Mouse (Mus musculus): Measurements from ENCODE around the gene Chid1. TPM values are rescaled to one million over a fixed set of nuclear protein-coding genes. Genes with fewer than 3 reads are reported as not detected.

Chid1 gene
- polyA plus RNA-seq, 1 experiment from 2014 or later: 20.5 TPM

DNA sequence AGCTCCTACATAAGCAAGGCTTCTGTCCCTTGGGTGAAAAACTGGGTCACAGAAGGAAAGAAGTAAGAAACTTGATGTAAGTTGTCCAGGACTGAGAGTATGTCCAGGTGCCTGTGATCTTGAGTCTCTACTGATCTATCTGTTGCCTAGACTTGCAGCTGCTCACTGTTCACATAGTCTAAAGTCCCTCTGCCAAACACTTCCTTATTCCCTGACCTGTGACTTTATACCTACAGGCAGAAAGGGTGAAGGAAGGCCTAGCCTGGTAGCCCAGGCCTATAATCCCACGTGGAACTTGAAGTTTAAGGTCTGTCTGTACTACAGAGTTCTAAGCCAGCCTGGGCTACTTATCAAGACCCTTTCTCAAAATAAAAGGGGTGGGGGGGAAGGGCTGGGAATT lies 4.1 kb downstream of the Chid1 start:
- H3K4me1 ChIP-seq (replicated peaks; ENCODE audit: control insufficient read depth, insufficient read depth, low read length): peaks cover 13% of the 10 kb centered on the region; the same call in 1 of the 2 replicates
- H3K27me3 ChIP-seq (replicated peaks; ENCODE audit: control insufficient read depth, insufficient read depth, low read length): no peaks in the 10 kb centered on the region
- no peak overlapping the region for H3K4me2 ChIP-seq (replicated peaks; ENCODE audit: low read depth)
- no peak overlapping the region for H3K4me3 ChIP-seq (ENCODE audit: low read depth, low read length)
- no peaks in the 10 kb centered on the region for H3K36me3 ChIP-seq (ENCODE audit: control insufficient read depth, insufficient read depth)
- H3K27ac ChIP-seq (ENCODE audit: low read depth, low read length): peak overlapping the region; percentile 84
- no peak overlapping the region for H3K9ac ChIP-seq (ENCODE audit: low read depth, low read length)
- no peaks in the 10 kb centered on the region for H3K9me3 ChIP-seq (ENCODE audit: control insufficient read depth)
- WGBS: 27% methylated on average over 1 of the region's 1 CpGs
- peak; percentile 72 for ATAC-seq
- TF ChIP-seq CTCF (IDR thresholded peaks at IDR 0.05; ENCODE audit: low read depth): no peak

DNA sequence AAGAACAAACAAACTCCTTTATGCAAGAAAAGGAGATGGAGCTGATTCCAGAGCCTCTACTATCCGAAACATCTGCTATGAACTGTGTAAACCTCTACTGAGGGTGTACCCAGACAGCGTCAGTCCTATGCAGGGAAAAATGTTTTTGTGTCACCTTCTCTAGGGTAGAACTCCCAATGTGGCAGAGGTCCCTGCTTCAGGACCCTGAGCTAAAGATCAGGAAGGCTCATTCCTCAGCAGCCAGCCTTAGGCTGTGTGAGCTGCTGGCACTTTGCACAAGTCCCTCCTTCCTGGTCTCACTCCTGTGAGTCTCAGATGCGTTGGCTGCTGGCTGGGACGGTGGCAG lies 14.1 kb downstream of the Chid1 start:
- Histone ChIP-seq H3K27ac (ENCODE audit: low read depth, low read length) (no peak overlapping the region), H3K9ac (ENCODE audit: low read depth, low read length) (no peak overlapping the region), H3K36me3 (ENCODE audit: control insufficient read depth, insufficient read depth) (peaks cover 46% of the 10 kb centered on the region), H3K4me3 (ENCODE audit: low read depth, low read length) (no peak overlapping the region), H3K9me3 (ENCODE audit: control insufficient read depth) (no peaks in the 10 kb centered on the region), H3K4me2 (replicated peaks; ENCODE audit: low read depth) (no peak overlapping the region), H3K4me1 (replicated peaks; ENCODE audit: control insufficient read depth, insufficient read depth, low read length) (no peaks in the 10 kb centered on the region), H3K27me3 (replicated peaks; ENCODE audit: control insufficient read depth, insufficient read depth, low read length) (no peaks in the 10 kb centered on the region)
- 91% methylated on average over 4 of the region's 4 CpGs for WGBS
- ATAC-seq: no peak
- TF ChIP-seq CTCF (IDR thresholded peaks at IDR 0.05; ENCODE audit: low read depth): no peak

DNA sequence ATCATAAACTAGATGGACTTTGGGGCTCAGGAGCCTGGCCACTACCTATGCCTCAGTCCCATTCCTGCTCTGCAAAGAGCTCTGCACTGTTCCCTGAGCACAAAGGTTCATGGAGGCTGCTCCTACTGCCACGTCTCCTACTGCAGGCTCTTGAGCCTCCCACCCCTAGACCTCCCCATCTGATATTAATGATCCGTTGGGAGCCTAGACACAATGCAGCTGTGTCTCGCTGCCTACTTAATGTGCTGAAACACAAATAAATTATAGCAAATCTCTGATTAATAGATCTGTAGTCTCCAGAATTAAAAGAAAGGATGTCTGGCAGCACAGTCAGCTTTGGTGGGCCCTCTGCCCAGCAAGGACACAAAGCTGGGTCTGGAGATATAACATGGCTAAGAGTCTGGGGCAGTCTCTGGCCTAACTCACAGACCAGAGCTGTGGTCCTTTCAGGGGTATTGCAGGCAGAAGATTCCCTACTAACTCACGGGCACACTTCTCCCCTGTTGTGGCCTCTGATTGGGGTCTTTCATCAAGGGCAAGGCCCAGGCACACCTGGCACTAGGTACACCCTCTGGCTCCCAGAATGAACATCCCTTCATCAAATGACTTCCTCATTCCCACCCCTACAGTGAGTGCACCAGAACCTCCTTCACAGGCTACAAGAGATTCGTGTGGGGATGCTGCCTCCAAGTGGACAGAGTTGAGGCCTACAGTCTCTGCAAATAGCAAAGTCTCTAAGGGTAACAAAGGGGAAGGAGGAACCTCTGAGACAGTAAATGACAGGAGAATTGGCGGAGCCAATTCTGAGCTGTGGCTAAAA lies 14.7 kb downstream of the Chid1 start:
- 48% methylated on average over 6 of the region's 6 CpGs for WGBS
- H3K27me3 ChIP-seq (replicated peaks; ENCODE audit: control insufficient read depth, insufficient read depth, low read length): no peaks in the 10 kb centered on the region
- H3K9ac ChIP-seq (ENCODE audit: low read depth, low read length): no peak overlapping the region
- no peak overlapping the region for H3K4me3 ChIP-seq (ENCODE audit: low read depth, low read length)
- H3K4me2 ChIP-seq (replicated peaks; ENCODE audit: low read depth): no peak overlapping the region
- ATAC-seq: peak; percentile 65
- H3K4me1 ChIP-seq (replicated peaks; ENCODE audit: control insufficient read depth, insufficient read depth, low read length): no peaks in the 10 kb centered on the region
- H3K36me3 ChIP-seq (ENCODE audit: control insufficient read depth, insufficient read depth): peaks cover 44% of the 10 kb centered on the region
- H3K9me3 ChIP-seq (ENCODE audit: control insufficient read depth): no peaks in the 10 kb centered on the region
- peak; percentile 95 for TF ChIP-seq CTCF (IDR thresholded peaks at IDR 0.05; ENCODE audit: low read depth)
- no peak overlapping the region for H3K27ac ChIP-seq (ENCODE audit: low read depth, low read length)

DNA sequence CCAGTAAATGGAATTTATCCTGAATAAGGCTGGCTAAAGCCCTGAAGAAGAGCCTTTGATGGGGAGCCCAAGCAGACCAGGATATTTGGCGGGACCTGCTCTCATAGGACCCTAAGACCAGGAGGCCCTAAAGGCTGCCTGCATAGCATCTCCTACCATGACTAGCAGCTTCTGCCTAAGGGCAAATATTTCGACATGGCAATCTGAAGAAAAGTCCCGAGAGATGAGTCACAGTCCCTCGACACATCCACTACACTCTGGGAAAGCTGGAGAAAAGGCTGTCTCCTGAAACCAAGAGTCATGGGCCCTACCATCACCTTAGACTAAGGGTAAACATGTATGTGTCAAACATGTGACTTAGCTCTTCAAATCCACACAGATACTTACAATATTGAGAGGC lies 15.4 kb downstream of the Chid1 start:
- Histone ChIP-seq H3K9ac (ENCODE audit: low read depth, low read length) (no peak overlapping the region), H3K4me1 (replicated peaks; ENCODE audit: control insufficient read depth, insufficient read depth, low read length) (no peaks in the 10 kb centered on the region), H3K4me3 (ENCODE audit: low read depth, low read length) (no peak overlapping the region), H3K27me3 (replicated peaks; ENCODE audit: control insufficient read depth, insufficient read depth, low read length) (no peaks in the 10 kb centered on the region), H3K9me3 (ENCODE audit: control insufficient read depth) (no peaks in the 10 kb centered on the region), H3K36me3 (ENCODE audit: control insufficient read depth, insufficient read depth) (peaks cover 37% of the 10 kb centered on the region), H3K27ac (ENCODE audit: low read depth, low read length) (no peak overlapping the region), H3K4me2 (replicated peaks; ENCODE audit: low read depth) (no peak overlapping the region)
- 90% methylated on average over 4 of the region's 4 CpGs for WGBS
- TF ChIP-seq CTCF (IDR thresholded peaks at IDR 0.05; ENCODE audit: low read depth): no peak
- ATAC-seq: no peak

DNA sequence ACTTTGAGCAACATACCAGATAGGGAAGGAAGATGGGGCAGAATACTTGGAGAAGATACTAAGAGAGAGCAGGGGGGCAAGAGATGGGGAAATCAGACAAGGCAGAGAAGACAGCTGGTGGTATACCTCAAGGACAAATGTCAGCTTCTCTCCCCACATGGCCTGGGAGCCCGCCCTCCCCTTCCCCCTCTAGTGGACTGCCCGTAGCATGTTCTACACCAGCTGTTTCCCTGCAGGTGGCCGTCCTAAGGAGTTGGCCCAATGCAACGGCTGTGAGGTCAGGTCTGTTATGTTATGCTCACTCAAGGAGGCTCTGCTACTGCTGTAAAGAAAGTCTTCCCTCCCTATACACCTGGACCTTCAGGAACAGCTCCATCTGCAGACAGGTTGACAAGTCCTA lies 16.6 kb downstream of the Chid1 start:
- Histone ChIP-seq H3K27me3 (replicated peaks; ENCODE audit: control insufficient read depth, insufficient read depth, low read length) (no peaks in the 10 kb centered on the region), H3K9ac (ENCODE audit: low read depth, low read length) (no peak overlapping the region), H3K4me2 (replicated peaks; ENCODE audit: low read depth) (no peak overlapping the region), H3K9me3 (ENCODE audit: control insufficient read depth) (no peaks in the 10 kb centered on the region), H3K4me1 (replicated peaks; ENCODE audit: control insufficient read depth, insufficient read depth, low read length) (no peaks in the 10 kb centered on the region), H3K36me3 (ENCODE audit: control insufficient read depth, insufficient read depth) (peaks cover 25% of the 10 kb centered on the region), H3K27ac (ENCODE audit: low read depth, low read length) (no peak overlapping the region), H3K4me3 (ENCODE audit: low read depth, low read length) (no peak overlapping the region)
- WGBS: 57% methylated on average over 3 of the region's 4 CpGs
- ATAC-seq: no peak
- no peak for TF ChIP-seq CTCF (IDR thresholded peaks at IDR 0.05; ENCODE audit: low read depth)

DNA sequence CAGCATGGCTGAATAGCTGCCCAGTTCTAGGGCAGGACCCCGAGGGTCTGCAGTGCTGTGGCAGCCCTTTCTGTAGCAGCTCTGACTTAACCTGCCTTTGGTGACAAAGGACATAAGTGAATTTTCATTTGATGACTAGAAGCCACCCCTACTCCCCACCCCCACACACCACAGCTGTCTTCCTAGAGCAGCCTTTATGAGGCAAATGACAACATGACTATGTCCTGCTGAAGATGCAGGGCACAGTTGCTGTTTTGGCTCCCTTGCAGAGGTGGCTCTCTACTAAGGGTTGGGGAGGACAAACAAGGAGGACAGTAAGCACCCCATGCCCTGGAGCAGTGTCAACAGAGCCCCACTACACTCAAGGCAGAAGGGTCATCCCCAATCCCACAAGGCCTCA lies 19.9 kb downstream of the Chid1 start:
- H3K9ac ChIP-seq (ENCODE audit: low read depth, low read length): no peak overlapping the region
- WGBS: 65% methylated on average over 1 of the region's 1 CpGs
- no peaks in the 10 kb centered on the region for H3K27me3 ChIP-seq (replicated peaks; ENCODE audit: control insufficient read depth, insufficient read depth, low read length)
- no peaks in the 10 kb centered on the region for H3K9me3 ChIP-seq (ENCODE audit: control insufficient read depth)
- H3K4me3 ChIP-seq (ENCODE audit: low read depth, low read length): no peak overlapping the region
- H3K4me1 ChIP-seq (replicated peaks; ENCODE audit: control insufficient read depth, insufficient read depth, low read length): no peaks in the 10 kb centered on the region
- no peak overlapping the region for H3K4me2 ChIP-seq (replicated peaks; ENCODE audit: low read depth)
- ATAC-seq: no peak
- H3K27ac ChIP-seq (ENCODE audit: low read depth, low read length): no peak overlapping the region
- TF ChIP-seq CTCF (IDR thresholded peaks at IDR 0.05; ENCODE audit: low read depth): no peak
- H3K36me3 ChIP-seq (ENCODE audit: control insufficient read depth, insufficient read depth): peaks cover 16% of the 10 kb centered on the region; the same call in 1 of the 2 replicates

Measured in intestine, postnatal 0 days (tissue).